Mouse (Mus musculus) kidney, adult 2 months (tissue): ENCODE results near the gene Hspa14. TPM values are rescaled to one million over a fixed set of nuclear protein-coding genes. Genes with fewer than 3 reads are reported as not detected.

Experiments
- DNase-seq: peaks from one replicate; pipeline ENCODE4 v3.0.0; 2021
- H3K27ac ChIP-seq: fragments of 200-500 bp; 2 replicates; pipeline ENCODE4 v1.5.1; 2012; ENCODE audit warnings: low read depth, low read length, control low read depth, inconsistent platforms; ENCODE audit not compliant: insufficient read depth
- H3K27me3 ChIP-seq: fragments of 200-500 bp; replicated peaks from 2 replicates; pipeline ENCODE4 v1.6.1; 2012; ENCODE audit warnings: mild to moderate bottlenecking, moderate library complexity, low read length, inconsistent platforms; ENCODE audit not compliant: control insufficient read depth, insufficient read depth
- H3K36me3 ChIP-seq: fragments of 200-500 bp; 2 replicates; pipeline ENCODE4 v1.6.1; 2012; ENCODE audit warnings: mild to moderate bottlenecking, moderate library complexity, low read length, inconsistent platforms; ENCODE audit not compliant: control insufficient read depth, insufficient read depth
- H3K4me1 ChIP-seq: fragments of 200-500 bp; 2 replicates; pipeline ENCODE4 v1.6.1; 2011; ENCODE audit warnings: low read length; ENCODE audit not compliant: control insufficient read depth, insufficient read depth
- H3K4me3 ChIP-seq: fragments of 200-500 bp; 2 replicates; pipeline ENCODE4 v1.5.1; 2011; ENCODE audit warnings: mild to moderate bottlenecking, low read depth, low read length, control low read depth; ENCODE audit not compliant: insufficient read depth
- CTCF ChIP-seq: fragments of 200-500 bp; conservative IDR thresholded peaks from 2 replicates; pipeline ENCODE4 v1.5.1; 2011; ENCODE audit warnings: low read depth, mild to moderate bottlenecking, control low read depth, low read length, moderate library complexity, mixed read lengths; ENCODE audit not compliant: insufficient read depth, insufficient read length
- POLR2A ChIP-seq: fragments of 200-500 bp; IDR thresholded peaks from one replicate; pipeline ENCODE4 v1.6.1; 2011; ENCODE audit warnings: low read depth, low read length, control low read depth
- WGBS: fragments of 180-500 bp; shearing (Covaris S2); methylation state at CpG from one replicate; pipeline ENCODE4 v1.1.7; 2018; 5-methylcytosine and 5-hydroxymethylcytosine counted together
- polyA plus RNA-seq: library from polyadenylated mRNA; depleted of rRNA; stranded (reverse); fragments of >200 nt; gene quantifications from 2 replicates; pipeline ENCODE4 v1.2.3, GENCODE M21; 2012; rRNA removed

The Hspa14 gene
- polyA plus RNA-seq, 1 experiment, result 21.6 TPM

- no peaks in the 10 kb centered on the region for H3K27me3 ChIP-seq
- no peaks in the 10 kb centered on the region; the same call in 1 of the 2 replicates for H3K36me3 ChIP-seq
- H3K27ac ChIP-seq, result no peak overlapping the region
- H3K4me3 ChIP-seq, result no peak overlapping the region
- WGBS, result 80% methylated on average over 7 of the region's 7 CpGs
- TF ChIP-seq CTCF (no peak), POLR2A (no peak)
- no peak for DNase-seq
- H3K4me1 ChIP-seq, result no peaks in the 10 kb centered on the region
Measured at GRCm38 (mm10) chr2:3444206-3444605, 68.4 kb downstream of the Hspa14 start.

Other genes with a start within 250 kb of the Hspa14 start
- gene Nmt2, start 228.6 kb downstream of the Hspa14 start, polyA plus RNA-seq, result 5.0 and 5.9 TPM in 2 replicates
- gene Rpp38, start 180.2 kb downstream of the Hspa14 start, polyA plus RNA-seq, result 3.6 and 3.7 TPM in 2 replicates
- not detected in 2 replicates for gene Acbd7, start 176.6 kb downstream of the Hspa14 start, polyA plus RNA-seq
- not detected in 2 replicates for gene Olah, start 115.6 kb downstream of the Hspa14 start, polyA plus RNA-seq
- gene Meig1, start 90.2 kb downstream of the Hspa14 start, polyA plus RNA-seq, result 0.17 TPM in 1 of 2 replicates, not detected in the other
- 2.1 and 2.3 TPM in 2 replicates for gene Dclre1c, start 88.7 kb downstream of the Hspa14 start, polyA plus RNA-seq
- gene Suv39h2, start 37.8 kb downstream of the Hspa14 start, polyA plus RNA-seq, result 0.16 and 0.22 TPM in 2 replicates
- 0.72 and 0.80 TPM in 2 replicates for gene Gm45902, start within 50 bp of the Hspa14 start, polyA plus RNA-seq
- gene Cdnf, start 216 bp upstream of the Hspa14 start, polyA plus RNA-seq, result 0.53 and 0.64 TPM in 2 replicates
- gene Fam107b, start 57.7 kb upstream of the Hspa14 start, polyA plus RNA-seq, result 54.3 and 56.1 TPM in 2 replicates